Mouse (Mus musculus) right cerebral cortex, adult 2 months (tissue): ENCODE measurements around the gene Madd.

Experiments
- DNase-seq, 2 experiments: peaks; one replicate each; pipeline ENCODE4 v3.0.0; 2021 to 2022; ENCODE audit warnings: low spot score in 2 of 2

The Madd gene

DNA sequence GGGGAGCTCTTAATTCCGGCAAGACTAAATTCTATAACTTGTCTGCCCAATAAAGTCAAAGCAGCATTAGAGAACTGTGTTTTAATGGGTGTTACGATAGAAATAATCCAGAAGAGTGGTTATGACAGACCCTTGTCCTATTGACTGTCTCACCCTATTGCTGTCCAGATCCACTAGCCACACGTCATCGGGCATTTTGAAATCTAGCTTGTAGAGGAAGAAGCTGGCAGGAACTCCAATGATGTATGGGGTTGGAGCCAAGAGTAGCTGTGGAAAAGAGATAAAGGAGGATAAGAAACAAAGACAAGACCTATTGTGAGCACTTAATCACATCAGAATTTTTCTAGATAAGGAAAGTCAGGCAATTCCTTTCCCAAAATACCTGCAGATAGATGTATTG, 8.1 kb downstream of the Madd start:
- no peak for DNase-seq

DNA sequence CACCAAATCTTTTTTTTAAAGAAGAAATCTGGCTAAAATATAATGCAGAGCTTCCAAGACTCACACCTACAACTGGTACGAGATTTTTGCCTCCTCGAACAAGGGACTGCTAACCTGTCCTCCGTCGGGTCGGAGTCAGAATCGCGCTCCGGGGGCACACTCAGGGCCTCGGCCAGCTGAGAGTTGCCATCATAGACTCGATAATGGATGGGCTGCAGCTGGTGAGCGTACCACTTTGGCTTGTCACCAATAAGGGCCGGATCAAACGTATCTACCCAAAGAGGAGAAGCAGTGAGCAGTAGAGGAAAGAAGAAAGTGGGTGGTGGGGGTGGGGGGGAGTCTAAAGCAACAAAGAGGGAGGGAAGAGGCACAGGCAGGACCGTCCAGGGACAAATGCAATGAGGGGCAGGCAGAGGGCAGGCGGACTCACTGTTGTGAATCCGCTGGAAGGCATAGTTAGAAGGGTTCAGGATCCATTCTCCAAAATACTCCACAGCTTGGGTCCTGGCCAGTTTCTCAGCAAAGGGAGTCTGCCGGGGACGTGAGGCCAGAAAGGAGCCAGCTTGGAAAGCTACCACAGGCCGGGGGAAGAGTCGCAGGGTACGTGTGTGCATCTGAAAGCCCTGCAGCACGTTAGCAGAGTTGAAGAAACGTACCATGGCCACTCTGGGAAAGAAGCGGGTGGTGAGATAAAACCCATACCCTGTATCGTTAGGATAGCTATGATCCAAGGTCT, 13.9 kb downstream of the Madd start:
- no peak for DNase-seq

DNA sequence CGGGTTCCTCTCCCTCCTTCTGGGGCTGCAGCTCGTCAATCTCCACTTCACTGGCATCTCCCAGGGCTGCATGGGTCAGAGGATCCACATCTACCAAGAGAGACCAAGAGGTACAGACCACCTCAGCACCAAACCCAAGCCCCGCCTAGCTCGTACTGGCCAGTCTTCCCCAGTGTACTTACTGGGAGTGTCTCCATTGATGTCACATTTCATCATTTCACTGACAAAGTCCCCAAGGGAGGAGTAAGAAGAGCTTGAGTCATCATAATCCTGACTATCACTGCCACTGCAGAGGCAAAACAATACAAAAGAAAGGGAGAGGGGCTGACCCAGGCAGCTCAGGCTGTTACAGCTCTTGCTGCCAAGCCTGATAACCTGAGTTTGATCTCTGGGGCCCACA, 16.0 kb downstream of the Madd start:
- no peak for DNase-seq

DNA sequence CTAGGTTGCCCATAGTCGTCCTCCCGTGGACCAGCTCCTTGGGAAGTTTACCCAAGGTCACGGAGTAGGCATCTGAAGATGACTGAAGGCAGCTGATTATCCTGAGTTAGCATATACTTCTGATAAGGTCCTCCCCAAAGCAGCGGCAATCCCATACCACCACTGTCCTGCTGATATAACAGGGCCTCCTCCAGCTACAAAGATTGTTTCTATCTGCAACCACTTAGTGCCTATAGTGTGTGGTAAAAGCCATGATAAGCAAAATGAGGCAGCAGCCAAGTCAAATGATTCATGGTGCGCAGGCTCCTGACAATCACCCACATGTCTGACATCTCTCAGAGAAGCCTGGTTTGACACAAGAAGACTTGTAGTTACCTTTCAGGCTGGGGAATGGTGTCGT, 18.6 kb downstream of the Madd start:
- no peak for DNase-seq

DNA sequence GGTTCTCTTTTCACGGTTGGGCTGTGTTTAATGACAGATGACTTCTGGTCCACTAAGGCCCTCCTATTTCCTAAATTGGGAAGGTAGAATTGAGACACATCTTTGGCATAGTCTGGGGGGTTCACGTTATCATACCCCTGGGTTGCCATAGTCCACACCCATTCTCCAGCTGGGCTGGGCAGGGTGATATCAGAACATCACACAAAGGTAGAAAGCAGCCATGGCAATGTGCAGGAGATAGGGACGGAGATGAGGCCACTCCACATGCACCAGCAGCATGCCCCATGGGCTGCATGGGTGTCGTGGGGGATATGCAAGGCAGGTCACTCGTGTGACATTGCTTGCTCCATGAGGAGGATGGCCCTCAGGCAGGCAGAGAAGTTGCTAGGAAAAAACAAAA, 20.1 kb downstream of the Madd start:
- no peak for DNase-seq

DNA sequence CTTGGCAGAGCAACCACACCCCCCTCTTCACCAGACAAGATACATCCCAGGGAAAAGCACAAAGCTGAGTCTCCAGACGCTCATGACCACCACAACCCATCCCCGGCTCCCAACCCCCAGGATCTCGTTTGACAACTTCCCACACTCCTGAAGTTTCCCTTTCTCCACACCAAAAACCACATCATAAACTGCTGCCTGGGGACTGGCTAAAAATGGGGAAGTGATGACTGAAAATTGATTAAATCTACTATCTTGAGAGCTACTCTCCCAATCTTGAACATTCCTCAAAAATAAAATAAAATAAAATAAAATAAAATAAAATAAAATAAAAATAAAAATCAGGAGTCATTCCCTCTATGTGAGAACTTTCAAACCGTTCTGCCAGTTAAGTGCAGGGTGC, 20.7 kb downstream of the Madd start:
- DNase-seq, result no peak

DNA sequence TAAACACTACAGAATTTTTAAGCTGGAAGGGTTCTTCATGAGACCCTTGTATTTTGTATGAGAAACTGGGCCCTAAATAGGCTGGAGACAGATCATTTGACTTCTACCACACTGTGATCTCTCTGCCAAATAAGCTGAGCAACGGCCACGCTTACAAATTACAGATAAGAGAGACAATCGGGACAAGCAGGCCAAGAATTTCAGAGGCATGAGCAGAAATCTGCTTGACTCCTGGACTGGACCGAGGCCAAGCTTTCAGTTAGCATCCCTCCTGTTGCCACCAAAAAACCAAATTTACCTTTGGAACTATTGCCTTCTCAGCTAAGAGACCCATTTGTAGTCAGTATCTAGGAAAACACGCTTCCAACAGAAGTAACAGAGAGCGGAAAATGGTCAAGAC, 23.0 kb downstream of the Madd start:
- no peak for DNase-seq

DNA sequence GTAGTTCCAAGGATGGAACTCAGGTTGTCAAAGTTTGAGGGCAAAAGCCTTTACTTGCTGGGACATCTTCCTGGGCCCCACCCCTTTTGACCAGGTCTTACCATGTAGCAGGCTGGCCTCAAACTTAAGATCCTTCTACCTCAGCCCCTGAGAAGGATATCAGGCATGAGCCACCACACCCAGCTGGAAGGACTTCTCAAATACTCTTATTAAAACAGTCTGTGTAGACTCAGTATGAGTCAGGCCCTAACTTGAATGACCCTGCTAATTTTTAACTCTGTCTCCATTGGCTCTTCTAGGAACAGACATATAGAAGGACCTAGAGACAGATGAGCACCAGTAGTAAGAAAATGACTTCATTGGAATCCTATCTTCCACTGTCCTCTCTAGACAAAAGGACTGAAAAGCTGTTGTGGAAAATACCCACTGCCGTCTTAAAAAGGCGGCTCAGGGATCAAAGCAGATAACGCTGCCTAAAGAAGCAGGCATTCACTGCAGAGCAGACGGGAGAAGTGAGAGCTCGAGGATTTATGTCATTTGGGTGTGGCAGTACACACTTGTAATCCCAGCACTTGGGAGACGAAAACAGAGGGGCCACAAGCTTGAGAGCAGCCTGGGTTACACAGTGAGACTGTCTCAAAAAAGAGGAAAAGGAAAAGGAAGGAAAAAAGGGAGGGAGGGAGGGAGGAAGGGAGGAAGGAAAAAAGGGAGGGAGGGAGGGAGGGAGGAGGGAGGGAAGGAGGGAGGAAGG, 26.5 kb downstream of the Madd start:
- DNase-seq, result no peak

DNA sequence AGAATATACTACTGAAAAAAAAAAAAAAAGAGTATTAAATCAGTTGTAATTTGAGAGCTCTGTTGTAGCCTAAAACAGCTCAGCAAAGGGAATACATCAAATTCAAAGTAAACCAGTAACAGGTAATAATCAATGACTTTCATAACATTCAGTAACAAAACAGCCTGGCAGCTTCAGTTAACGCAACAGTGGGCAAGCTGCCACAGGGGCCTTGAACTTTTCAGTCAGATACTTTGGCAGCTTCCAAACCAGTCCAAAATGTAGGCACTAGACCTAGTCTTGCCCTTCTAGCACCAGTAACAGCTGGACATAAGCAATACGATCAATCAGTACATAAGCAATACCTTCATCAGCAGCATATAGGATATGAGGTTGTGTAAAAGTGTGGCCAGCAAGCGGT, 29.5 kb downstream of the Madd start:
- no peak for DNase-seq

DNA sequence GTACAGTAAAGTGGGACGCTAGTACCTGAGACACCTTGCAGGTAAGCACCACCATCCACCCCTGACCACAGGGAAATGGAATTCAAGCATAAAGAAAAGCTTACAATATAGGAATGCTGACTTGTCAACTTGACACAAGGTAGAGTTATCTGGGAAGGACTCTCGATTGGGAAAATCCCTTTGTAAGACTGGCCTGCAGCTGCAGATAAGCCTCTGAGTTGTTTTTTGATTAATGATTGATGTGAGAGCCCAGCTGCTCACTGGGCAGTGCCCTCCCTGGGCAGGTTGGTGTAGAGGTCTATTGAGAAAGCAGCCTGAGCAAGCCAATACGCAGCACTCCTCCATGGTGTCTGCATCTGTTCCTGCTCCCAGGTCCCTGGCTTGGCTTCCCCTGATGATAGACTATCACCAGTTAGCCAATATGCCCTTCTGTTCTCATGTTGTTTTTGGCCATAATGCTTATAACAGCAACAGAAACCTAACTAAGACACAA, 30.7 kb downstream of the Madd start:
- no peak for DNase-seq

DNA sequence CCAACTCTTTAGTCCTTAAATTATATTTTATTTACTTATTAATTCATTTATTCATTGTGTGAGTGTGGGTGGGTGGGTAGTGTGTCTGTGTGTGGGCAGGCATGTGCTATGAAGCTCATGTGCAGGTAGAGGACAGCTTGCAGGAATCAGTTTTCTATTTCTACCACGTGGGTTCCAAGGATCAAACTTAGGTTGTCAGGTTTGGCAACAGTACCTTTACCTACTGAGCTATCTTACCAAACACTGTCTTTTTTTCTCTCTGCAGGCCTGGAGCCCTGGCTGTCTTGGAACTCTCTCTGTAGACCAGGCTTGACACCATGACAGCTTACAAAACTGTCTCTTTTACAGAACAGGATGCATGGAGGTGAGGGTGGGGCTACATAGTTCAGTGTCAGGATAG, 32.3 kb downstream of the Madd start:
- no peak for DNase-seq

DNA sequence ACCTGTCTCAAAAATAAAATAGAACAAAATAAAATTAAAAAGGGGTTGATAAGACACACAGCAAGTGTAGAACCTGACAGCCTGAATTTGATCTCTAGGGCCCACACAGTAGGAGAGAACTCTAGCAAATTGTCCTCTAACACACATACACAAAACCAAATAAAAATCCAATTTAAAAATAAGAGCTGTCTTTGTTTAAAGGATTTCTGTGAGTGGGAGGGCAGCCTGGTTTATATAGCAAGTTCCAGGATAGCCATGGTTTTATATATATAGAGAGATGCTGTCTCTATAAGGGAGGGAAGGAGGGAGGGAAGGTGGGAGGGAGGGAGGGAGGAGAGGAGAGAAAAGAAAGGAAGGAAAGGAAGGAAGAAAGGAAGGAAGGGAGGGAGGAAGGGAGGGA, 35.5 kb downstream of the Madd start:
- no peak for DNase-seq

DNA sequence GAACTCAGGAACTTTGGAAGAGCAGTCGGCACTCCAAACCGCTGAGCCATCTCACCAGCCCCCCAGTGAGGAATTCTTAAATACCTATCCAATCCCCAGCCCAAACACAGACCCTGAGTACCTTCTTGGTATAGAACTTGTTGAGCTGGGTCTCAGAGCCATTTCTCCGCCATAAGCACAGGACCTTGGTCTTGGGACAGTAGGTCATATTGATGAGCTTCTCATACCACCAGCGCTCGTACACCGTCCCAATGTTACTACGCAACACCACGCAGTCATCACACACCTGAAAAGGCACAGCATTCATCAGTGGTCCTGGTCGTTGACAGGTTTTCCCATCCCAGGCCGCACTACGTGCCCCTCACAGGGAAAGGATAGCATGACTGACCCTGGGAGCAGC, 40.2 kb downstream of the Madd start:
- DNase-seq, result no peak

DNA sequence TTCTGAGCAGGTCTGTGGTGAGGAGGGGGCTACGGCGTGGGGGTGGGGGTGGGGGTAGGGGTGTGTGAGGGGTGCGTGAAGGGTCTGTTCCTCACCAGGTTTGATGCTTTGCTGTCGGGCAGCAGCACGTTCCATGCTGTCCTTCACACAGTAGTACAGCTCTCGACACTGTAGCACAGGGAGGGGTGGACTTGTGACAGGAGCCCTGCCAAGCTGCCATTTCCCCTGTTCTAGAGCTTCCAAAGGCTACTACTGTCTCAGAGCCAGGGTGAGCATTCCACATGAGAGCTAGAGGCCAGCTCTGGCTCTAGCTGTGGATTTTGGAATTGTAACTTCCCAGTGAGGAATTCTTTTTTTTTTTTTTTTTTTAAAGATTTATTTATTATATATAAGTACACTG, 40.7 kb downstream of the Madd start:
- DNase-seq, result no peak

DNA sequence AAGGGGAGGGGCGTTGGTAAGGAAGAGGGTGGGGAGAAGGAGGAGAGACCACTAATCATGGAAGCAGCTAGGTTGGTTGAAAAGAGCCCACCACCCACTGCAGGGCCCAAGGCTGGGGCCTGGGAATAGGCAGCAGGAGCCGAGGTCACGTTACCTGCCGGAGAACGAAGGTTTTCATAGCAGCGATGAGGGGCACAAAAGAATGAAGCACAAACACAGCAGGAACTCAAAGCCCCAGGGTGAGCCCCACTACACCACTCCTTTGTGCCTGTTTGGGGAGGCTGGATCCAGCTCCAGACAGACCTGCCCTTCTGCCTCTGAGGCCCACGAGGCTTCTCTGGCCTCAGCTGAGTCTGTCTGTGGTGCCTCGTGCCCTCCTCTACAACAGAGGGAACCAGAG, 43.9 kb downstream of the Madd start:
- no peak for DNase-seq

DNA sequence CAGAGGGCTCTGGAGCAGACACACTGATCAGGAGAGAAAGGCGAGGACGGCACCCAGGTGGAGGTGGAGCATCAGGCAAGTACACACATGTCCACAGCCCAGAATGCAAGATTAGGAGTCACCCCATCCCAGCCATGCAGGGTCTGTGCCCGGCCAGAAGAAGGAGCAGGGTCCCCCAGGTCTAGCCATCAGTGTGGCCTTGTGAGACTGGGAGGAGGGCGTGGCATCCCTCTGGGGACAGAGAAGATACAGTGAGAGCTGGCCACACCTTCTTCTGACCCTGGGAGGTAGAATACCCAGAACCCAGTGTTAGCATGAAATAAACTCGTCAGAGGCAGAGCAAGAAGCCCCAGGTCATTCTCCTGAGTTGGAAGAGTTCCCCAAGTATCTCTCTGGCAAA, 44.3 kb downstream of the Madd start:
- DNase-seq, result no peak

DNA sequence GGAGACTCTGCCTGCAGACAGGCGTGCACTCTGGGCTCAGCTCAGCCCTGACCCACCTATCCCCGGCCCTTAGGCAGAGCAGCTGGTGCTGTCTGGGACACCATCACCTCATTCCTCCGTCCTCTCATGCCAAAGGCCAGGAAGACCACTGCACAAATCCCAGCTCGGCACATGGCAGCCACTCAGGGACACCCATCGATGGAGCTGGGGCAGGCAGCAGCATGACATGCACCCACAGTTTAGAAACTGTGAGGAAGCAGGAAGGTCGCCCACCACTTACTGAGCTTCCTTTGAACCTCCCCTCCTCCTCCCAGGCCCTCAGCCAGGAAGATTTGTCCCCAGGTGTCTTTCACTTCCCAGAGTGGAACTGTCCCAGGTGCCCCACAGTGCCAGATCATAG, 46.2 kb downstream of the Madd start:
- DNase-seq, result no peak

DNA sequence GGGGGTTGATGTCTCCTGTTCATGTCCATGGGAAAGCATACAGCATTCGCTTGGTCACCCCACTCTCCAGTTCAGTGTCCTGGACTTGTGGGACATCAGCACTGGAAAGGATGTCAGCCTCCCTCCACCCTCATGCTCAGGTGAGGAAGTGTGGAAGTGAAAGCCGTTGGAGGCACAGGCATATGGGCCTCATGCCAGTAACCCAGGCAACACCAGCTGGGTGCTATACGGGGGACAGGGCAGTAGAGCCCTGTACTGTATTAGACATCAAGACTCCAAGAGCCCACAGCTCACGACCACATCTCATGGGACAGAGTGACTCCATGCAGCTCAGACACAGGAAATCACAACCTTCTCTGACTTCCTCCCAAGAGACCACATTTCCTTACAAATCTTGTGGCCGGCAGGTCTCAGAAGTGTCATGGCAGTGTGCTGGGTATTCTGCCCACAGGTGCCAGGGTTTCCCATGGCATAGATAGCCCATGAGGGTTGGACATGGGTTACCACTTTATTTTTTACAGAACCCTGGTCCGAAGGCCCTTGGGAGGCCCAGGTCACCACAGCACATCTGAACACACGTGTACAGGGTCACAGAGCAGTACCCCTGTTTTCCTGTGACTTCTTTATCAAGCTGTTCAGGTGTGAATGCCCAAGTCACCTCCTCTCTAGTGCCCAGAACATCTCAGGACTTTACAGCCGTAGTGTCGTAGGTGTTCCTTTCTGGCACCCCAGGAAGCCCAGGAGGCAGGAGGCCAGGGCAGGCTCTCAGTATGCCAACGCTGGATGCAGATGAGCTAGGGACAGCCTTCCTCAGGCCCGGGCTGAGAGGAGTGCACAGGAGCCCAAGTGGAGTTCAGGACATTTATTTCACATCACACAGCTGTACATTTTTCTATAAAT, 46.9 kb downstream of the Madd start:
- no peak for DNase-seq

DNA sequence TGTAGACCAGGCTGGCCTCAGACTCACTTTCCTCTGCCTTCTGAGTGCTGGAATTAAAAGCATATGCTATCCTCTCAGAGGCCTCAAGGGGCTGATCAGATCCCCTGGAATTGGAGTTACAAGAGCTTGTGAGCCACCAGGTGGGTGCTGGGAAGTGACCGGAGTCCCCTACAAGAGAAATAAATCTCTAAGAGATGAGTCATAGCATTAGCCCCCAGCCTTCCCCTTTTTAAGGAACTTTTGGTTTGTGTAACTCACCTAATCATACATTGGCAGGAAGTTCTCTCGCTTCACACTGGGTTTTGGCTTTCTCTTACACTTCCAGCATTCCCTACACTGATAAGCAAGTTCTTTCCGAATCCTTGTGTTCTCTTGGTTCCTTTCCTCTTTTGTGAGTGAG, 51.6 kb downstream of the Madd start:
- no peak for DNase-seq

DNA sequence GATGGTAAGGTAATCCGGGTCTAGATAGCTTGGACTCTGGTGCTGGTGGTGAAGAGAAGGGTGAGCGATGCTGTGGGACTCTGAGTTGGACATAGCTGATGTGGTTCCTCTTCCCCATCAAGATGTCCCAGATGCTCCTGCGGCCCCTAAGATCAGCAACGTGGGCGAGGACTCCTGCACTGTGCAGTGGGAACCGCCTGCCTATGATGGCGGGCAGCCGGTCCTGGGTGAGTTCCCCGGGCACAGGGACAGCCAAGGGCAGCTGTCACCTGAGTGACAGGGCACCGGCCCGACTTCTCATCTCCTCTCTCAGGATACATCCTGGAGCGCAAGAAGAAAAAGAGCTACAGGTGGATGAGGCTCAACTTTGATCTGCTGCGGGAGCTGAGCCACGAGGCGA, 52.4 kb downstream of the Madd start:
- DNase-seq, result no peak

DNA sequence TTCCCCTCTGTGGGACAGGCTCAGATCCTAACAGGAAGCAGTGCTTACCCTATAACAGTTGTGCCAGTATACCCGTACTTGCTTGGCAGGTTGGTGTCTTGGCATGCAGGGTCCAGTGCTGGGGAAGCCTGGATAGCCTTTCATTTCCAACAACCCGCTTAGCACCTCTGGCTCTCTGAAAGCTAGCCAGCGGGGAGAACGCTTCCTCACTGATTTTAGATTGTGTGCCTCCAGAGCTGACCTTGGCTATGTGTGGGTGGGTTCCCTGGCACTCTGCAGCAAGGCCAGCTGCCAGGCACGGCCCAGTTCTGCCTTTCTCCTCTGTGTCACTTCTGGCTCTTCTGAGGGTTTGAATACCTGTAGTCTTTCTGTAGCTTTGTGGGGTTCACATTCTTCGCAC, 53.5 kb downstream of the Madd start:
- no peak for DNase-seq

DNA sequence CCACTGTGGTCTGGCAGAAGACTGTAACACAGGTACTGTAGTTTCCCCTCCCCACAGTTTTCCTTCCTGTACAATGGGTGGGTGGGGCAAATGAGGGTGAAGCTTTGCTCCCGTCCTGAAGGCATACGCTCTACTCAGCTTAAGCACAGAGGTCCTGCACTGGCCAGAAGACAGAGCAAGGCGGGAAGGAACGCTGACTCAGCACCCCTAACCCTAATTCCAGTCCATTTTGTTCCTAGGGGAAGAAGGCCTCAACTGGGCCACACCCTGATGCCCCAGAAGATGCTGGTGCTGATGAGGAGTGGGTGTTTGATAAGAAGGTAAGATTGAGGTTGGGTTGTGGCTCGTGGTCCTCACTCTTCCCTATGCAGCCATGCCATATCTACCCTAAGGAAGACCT, 54.9 kb downstream of the Madd start:
- DNase-seq, result no peak

DNA sequence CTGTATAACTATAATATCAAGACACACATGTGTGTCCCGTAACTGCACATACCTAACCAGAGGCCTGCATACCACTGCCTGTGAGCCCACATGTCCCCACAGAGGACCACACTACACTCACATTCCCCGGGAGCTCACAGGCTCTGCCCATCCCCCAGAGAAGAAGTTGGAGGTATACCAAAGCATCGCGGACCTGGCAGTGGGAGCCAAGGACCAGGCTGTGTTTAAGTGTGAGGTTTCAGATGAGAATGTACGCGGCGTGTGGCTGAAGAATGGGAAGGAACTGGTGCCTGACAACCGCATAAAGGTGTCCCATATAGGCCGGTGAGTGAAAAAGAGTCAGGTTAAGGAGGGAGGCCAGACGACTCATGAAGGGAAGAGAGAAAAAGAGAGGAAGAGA, 58.5 kb downstream of the Madd start:
- DNase-seq, result no peak
